Mouse (Mus musculus): ENCODE results near the gene Pigz. TPM values are rescaled to one million over a fixed set of nuclear protein-coding genes. Genes with fewer than 3 reads are reported as not detected.
A peak's percentile ranks its signal among the peaks of the same experiment; 100 is the strongest.

The Pigz gene
- polyA plus RNA-seq, 1 experiment from 2014 or later, result 0.25 TPM

DNA sequence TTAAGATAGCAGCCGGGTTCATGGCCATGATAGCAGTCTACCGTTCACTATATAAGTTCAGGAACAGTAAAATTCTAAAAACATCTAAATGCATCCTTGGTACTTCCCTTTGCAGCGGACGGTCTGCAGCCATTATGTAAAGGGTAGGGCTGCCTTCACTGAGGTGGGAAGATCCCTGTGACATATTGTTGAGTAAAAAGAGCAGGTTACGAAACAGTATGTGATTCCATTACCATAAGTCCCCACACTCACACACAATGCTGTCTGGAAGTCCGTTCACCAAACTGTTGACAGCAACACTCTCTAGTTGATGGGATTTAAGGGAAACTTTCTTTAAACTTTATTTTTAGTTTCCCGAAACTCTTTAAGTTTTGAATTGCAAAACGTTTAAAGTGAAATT lies 30.4 kb upstream of the Pigz start:
- H3K9me3 ChIP-seq (ENCODE audit: control insufficient read depth, low read length), result no peaks in the 10 kb centered on the region
- ATAC-seq (ENCODE audit: insufficient number of reproducible peaks, low FRiP score, low TSS enrichment, low read depth), result no peak
- WGBS, result 89% methylated on average over 8 of the region's 8 CpGs

DNA sequence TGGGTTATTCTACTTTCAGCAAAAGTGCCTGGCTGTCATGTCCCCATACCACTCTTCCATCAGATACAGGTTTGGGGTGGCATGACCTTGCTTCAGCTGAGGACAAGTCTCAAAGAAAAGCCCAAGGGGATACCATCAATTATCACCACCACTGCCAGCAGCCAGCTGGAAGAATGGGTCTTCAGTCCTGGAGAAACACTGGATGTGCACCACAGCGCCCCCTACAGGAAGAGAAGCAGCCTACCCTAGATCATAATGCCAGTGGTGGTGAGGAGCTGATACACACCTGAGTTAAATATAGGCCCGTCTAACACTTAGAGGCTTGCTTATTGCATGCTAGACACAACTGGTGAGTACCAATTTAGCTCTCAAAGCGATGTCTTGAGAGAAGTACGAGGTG lies 28.3 kb upstream of the Pigz start:
- no peaks in the 10 kb centered on the region for H3K36me3 ChIP-seq (ENCODE audit: control insufficient read depth, insufficient read depth, low read length)
- H3K27ac ChIP-seq (replicated peaks; ENCODE audit: low read depth, low read length), result no peak overlapping the region
- no peak for DNase-seq (ENCODE audit: low spot score)
- no peak overlapping the region for H3K4me3 ChIP-seq (ENCODE audit: low read depth, low read length)
- no peak overlapping the region for H3K9ac ChIP-seq (ENCODE audit: low read length)
- 78% methylated on average over 4 of the region's 4 CpGs for WGBS
- no peaks in the 10 kb centered on the region for H3K4me1 ChIP-seq (ENCODE audit: control insufficient read depth, insufficient read depth, low read length)
- H3K27me3 ChIP-seq (ENCODE audit: control insufficient read depth, insufficient read depth, low read length), result no peaks in the 10 kb centered on the region
- ATAC-seq (ENCODE audit: insufficient number of reproducible peaks, low FRiP score, low TSS enrichment, low read depth), result no peak
- no peaks in the 10 kb centered on the region for H3K9me3 ChIP-seq (ENCODE audit: control insufficient read depth, low read length)
- no peak overlapping the region for H3K4me2 ChIP-seq (ENCODE audit: low read depth, severe bottlenecking)

More for the DNA sequence above, 30.4 kb upstream of the Pigz start:
- no peak overlapping the region for H3K4me2 ChIP-seq (ENCODE audit: low read depth, severe bottlenecking)
- no peak overlapping the region for H3K27ac ChIP-seq (replicated peaks; ENCODE audit: low read depth, low read length)
- no peaks in the 10 kb centered on the region for H3K4me1 ChIP-seq (ENCODE audit: control insufficient read depth, insufficient read depth, low read length)
- no peaks in the 10 kb centered on the region for H3K36me3 ChIP-seq (ENCODE audit: control insufficient read depth, insufficient read depth, low read length)
- no peaks in the 10 kb centered on the region for H3K27me3 ChIP-seq (ENCODE audit: control insufficient read depth, insufficient read depth, low read length)
- no peak overlapping the region for H3K9ac ChIP-seq (ENCODE audit: low read length)
- DNase-seq (ENCODE audit: low spot score), result no peak
- H3K4me3 ChIP-seq (ENCODE audit: low read depth, low read length), result no peak overlapping the region

DNA sequence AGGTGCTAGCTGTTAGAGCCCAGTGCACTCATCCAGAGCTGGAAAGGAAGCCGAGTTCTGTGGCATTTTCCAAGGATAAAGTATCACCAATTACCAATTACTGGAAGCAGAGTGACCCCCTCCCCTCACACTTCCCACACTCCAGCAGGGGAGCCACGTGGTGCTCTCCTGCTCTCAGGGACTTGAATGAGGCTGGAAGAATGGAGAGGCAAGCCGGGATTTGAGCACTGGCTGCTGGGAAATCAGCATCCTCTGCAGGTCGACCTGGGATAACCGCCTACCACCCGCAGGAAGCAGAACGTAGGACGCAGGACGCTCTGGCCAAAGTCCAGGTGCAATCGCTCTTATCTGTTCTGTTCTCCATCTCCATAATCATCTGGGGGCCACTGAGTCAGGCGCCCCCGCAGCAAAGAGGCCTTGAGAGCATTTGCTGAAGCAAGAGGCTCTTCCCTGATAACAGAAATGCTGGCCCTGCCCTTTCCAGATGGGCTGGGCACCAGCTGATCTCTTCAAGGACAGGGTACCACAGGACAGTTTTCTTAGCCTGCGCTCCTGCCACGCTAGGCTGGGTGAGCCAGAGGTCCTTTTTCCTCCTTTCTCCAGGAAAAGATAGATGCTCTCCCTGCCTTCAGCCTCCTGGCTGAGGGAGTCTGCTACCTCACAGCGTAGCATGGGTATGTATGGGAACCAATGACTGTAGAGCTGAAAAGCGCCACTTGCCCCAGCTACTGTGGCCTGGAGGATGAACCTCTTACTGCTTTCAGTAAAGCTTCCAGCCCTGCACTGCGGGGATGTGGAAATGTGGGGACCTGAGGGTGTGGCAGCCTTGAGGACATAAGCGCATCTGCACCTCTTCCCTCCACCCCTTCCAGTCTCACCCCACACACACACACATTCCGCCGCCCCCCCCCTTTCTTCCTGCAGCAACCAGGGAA lies 27.5 kb upstream of the Pigz start:
- 38% methylated on average over 20 of the region's 20 CpGs for WGBS
- DNase-seq (ENCODE audit: low spot score) (no peak), ATAC-seq (ENCODE audit: insufficient number of reproducible peaks, low FRiP score, low TSS enrichment, low read depth) (0 out of 2 replicates have a peak, but pooled peaks have one; percentile 17)
- no peaks in the 10 kb centered on the region for H3K27me3 ChIP-seq (ENCODE audit: control insufficient read depth, insufficient read depth, low read length)
- no peaks in the 10 kb centered on the region for H3K4me1 ChIP-seq (ENCODE audit: control insufficient read depth, insufficient read depth, low read length)
- no peaks in the 10 kb centered on the region for H3K36me3 ChIP-seq (ENCODE audit: control insufficient read depth, insufficient read depth, low read length)
- no peak overlapping the region for H3K27ac ChIP-seq (replicated peaks; ENCODE audit: low read depth, low read length)
- no peaks in the 10 kb centered on the region for H3K9me3 ChIP-seq (ENCODE audit: control insufficient read depth, low read length)
- no peak overlapping the region for H3K9ac ChIP-seq (ENCODE audit: low read length)
- peak overlapping the region; percentile 33 for H3K4me2 ChIP-seq (ENCODE audit: low read depth, severe bottlenecking)
- H3K4me3 ChIP-seq (ENCODE audit: low read depth, low read length), result no peak overlapping the region

DNA sequence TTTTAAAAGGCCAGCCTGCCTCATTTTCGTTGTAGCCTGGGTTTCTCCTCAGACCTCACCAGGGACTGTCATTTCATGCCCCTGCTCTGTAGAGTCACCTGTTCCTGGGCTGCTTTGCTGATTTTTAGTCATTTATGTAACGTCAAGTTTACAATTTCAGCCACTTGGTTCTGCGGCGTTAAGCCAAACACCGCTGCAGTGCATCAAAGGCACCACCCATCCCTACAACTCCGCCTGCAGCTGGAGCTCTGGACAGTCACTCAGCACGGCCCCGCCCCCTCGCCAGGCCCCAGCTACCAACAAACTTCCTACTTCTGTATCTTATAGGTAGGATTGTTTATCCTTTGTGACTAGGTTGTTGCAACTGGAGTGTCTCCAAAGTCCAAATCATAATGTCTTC lies 26.8 kb upstream of the Pigz start:
- H3K36me3 ChIP-seq (ENCODE audit: control insufficient read depth, insufficient read depth, low read length), result no peaks in the 10 kb centered on the region
- no peaks in the 10 kb centered on the region for H3K4me1 ChIP-seq (ENCODE audit: control insufficient read depth, insufficient read depth, low read length)
- H3K9ac ChIP-seq (ENCODE audit: low read length), result no peak overlapping the region
- 8% methylated on average over 9 of the region's 9 CpGs for WGBS
- DNase-seq (ENCODE audit: low spot score) (peak; percentile 59), ATAC-seq (ENCODE audit: insufficient number of reproducible peaks, low FRiP score, low TSS enrichment, low read depth) (no peak)
- H3K27me3 ChIP-seq (ENCODE audit: control insufficient read depth, insufficient read depth, low read length), result no peaks in the 10 kb centered on the region
- H3K4me3 ChIP-seq (ENCODE audit: low read depth, low read length), result no peak overlapping the region
- H3K27ac ChIP-seq (replicated peaks; ENCODE audit: low read depth, low read length), result no peak overlapping the region
- peak overlapping the region; percentile 33 for H3K4me2 ChIP-seq (ENCODE audit: low read depth, severe bottlenecking)
- H3K9me3 ChIP-seq (ENCODE audit: control insufficient read depth, low read length), result no peaks in the 10 kb centered on the region

DNA sequence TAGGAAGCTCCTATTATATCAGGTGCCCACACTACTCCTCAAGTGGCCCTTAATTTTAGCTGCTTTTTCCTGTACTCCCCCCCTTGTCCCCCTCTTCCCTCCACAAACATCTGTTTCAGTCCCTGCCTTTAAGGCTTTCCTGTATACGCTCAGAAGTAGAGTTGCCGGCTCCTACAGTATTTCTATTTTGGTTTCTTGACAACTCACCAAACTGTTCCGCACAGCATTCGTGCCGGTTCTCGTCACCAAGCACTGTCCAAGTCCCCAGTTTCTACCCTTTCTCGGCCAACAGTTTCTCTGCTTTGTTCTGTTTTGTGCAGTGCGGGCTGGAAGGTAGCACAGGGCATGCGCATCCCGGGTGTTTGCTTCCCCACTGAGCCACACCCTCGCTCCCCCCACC lies 24.7 kb upstream of the Pigz start:
- H3K4me3 ChIP-seq (ENCODE audit: low read depth, low read length), result no peak overlapping the region
- H3K9me3 ChIP-seq (ENCODE audit: control insufficient read depth, low read length), result no peaks in the 10 kb centered on the region
- DNase-seq (ENCODE audit: low spot score), result no peak
- no peak for ATAC-seq (ENCODE audit: insufficient number of reproducible peaks, low FRiP score, low TSS enrichment, low read depth)
- H3K36me3 ChIP-seq (ENCODE audit: control insufficient read depth, insufficient read depth, low read length), result no peaks in the 10 kb centered on the region
- no peaks in the 10 kb centered on the region for H3K27me3 ChIP-seq (ENCODE audit: control insufficient read depth, insufficient read depth, low read length)
- 68% methylated on average over 11 of the region's 11 CpGs for whole genome bisulfite sequencing
- H3K9ac ChIP-seq (ENCODE audit: low read length), result no peak overlapping the region
- H3K4me1 ChIP-seq (ENCODE audit: control insufficient read depth, insufficient read depth, low read length), result no peaks in the 10 kb centered on the region
- no peak overlapping the region for H3K4me2 ChIP-seq (ENCODE audit: low read depth, severe bottlenecking)
- no peak overlapping the region for H3K27ac ChIP-seq (replicated peaks; ENCODE audit: low read depth, low read length)

DNA sequence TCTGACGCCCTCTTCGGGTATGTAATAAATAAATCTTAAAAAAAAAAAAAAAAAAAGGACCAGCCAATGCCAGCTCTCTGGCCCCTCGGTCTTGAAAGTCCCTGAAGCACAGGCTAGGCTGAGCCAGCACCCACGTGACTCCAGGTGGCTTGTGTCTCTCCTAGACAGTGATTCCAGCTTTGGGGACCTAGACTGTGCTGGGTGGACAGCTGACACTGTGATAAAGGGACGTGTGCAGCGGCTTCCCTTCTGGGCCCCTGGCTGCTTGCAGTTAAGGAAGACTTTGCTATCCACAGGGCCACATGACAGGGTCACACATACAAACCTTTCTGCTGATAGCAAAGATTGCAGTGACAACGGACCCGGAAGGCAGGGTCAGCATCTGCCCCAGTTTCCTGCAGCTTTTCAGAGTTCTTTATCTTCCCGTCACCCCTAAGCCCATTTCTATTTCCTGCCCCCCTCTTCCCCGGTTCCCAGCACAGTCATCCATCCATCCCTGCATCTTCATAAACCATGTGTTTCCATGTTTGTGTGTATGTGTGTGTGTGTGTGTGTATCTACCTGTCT lies 23.3 kb upstream of the Pigz start:
- Histone ChIP-seq H3K27ac (replicated peaks; ENCODE audit: low read depth, low read length) (no peak overlapping the region), H3K9me3 (ENCODE audit: control insufficient read depth, low read length) (no peaks in the 10 kb centered on the region), H3K27me3 (ENCODE audit: control insufficient read depth, insufficient read depth, low read length) (no peaks in the 10 kb centered on the region), H3K4me2 (ENCODE audit: low read depth, severe bottlenecking) (no peak overlapping the region), H3K9ac (ENCODE audit: low read length) (no peak overlapping the region), H3K36me3 (ENCODE audit: control insufficient read depth, insufficient read depth, low read length) (no peaks in the 10 kb centered on the region), H3K4me1 (ENCODE audit: control insufficient read depth, insufficient read depth, low read length) (no peaks in the 10 kb centered on the region), H3K4me3 (ENCODE audit: low read depth, low read length) (no peak overlapping the region)
- ATAC-seq (ENCODE audit: insufficient number of reproducible peaks, low FRiP score, low TSS enrichment, low read depth) (no peak), DNase-seq (ENCODE audit: low spot score) (no peak)
- 71% methylated on average over 10 of the region's 10 CpGs for WGBS

DNA sequence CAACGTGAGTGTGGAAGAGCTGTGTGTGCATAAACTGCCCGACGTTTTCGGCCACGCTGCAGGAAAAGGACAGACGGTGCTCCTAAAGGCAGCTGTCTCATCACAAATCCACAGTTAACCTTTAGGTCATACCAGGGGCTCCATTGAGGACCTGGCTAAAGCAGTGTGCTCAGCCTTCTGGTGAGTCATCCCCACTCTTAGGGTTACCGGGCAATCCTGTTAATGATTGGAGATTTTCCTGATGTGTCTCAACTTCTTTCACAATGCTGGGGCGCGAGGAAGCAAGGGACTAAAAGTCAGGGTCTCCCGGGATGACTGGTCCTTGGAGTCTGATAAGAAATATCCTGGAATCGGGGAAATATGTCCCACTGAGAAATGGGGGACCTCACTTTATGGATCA lies 15.9 kb upstream of the Pigz start:
- Histone ChIP-seq H3K9me3 (ENCODE audit: control insufficient read depth, low read length) (no peaks in the 10 kb centered on the region), H3K36me3 (ENCODE audit: control insufficient read depth, insufficient read depth, low read length) (no peaks in the 10 kb centered on the region), H3K4me1 (ENCODE audit: control insufficient read depth, insufficient read depth, low read length) (no peaks in the 10 kb centered on the region), H3K4me2 (ENCODE audit: low read depth, severe bottlenecking) (0 out of 2 replicates have a peak overlapping the region, but pooled peaks have one; percentile 21), H3K9ac (ENCODE audit: low read length) (no peak overlapping the region), H3K27me3 (ENCODE audit: control insufficient read depth, insufficient read depth, low read length) (no peaks in the 10 kb centered on the region), H3K4me3 (ENCODE audit: low read depth, low read length) (no peak overlapping the region), H3K27ac (replicated peaks; ENCODE audit: low read depth, low read length) (no peak overlapping the region)
- WGBS, result 80% methylated on average over 11 of the region's 11 CpGs
- ATAC-seq (ENCODE audit: insufficient number of reproducible peaks, low FRiP score, low TSS enrichment, low read depth), result no peak
- DNase-seq (ENCODE audit: low spot score), result no peak

DNA sequence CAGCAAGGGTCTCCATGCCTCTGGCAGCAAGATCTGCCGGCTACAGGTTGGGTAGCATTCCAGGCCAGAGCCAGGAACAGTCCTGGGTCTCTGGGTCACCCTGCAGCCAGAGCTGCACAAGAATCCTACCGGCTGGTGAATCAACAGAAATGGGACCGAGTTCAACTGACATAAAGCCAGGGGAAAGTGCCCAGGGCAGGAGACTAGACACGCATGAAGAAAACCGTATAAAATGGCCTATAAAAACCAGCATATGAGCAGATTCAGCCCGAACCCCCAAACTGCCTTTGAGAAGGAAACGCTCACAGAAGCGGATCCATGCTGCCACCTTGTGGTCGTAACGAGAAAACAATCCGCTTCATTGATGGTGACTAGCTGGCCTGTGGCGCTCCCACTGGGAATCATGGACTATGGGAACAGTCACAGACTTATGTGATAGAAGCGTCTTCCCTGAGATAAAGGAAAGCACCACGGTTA lies 15.4 kb upstream of the Pigz start:
- H3K9me3 ChIP-seq (ENCODE audit: control insufficient read depth, low read length), result no peaks in the 10 kb centered on the region
- H3K36me3 ChIP-seq (ENCODE audit: control insufficient read depth, insufficient read depth, low read length), result no peaks in the 10 kb centered on the region
- H3K27me3 ChIP-seq (ENCODE audit: control insufficient read depth, insufficient read depth, low read length), result no peaks in the 10 kb centered on the region
- no peak overlapping the region for H3K27ac ChIP-seq (replicated peaks; ENCODE audit: low read depth, low read length)
- WGBS, result 5% methylated on average over 14 of the region's 14 CpGs
- no peak overlapping the region for H3K9ac ChIP-seq (ENCODE audit: low read length)
- H3K4me1 ChIP-seq (ENCODE audit: control insufficient read depth, insufficient read depth, low read length), result no peaks in the 10 kb centered on the region
- no peak overlapping the region for H3K4me3 ChIP-seq (ENCODE audit: low read depth, low read length)
- ATAC-seq (ENCODE audit: insufficient number of reproducible peaks, low FRiP score, low TSS enrichment, low read depth) (no peak), DNase-seq (ENCODE audit: low spot score) (peak; percentile 89)
- peak overlapping the region; percentile 21; the same call in 1 of the 2 replicates for H3K4me2 ChIP-seq (ENCODE audit: low read depth, severe bottlenecking)

Measured in limb, embryonic 11.5 days (tissue).